11 mouse cellular contexts compared by ENCODE assay signal in the genomic region with DNA sequence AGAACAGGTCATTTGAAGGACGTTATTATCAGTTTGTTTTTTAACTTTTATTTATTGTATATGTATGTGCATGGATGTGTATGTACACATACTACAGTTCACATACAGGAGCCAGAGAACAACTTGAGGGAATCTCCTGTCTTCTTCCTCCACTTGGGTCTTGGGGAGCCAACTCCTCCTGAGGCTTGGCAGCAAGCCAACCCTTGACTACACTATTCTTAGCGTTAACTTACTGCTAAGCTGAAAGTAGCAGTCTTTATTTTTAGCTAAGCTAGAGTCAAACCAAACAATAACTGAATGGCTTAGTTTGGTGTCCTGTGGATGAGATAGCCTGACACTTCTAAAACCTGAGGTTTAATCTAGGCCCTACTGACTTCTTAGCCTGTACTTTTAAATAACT.
A peak's percentile ranks its signal among the peaks of the same experiment; 100 is the strongest.
DNase-seq lines count a peak whose midpoint lies in the region; ATAC-seq and TF ChIP-seq lines count a peak whose summit lies in the region.
"Had no signal": no experiment of that assay in that cellular context is flagged by ENCODE, and none has a peak within 500 bp of the region (broad histone marks: within the 10 kb centered on the region; RNA-seq: fewer than 3 reads in every experiment).

No protein-coding gene starts in this region.

- H3K27me3 ChIP-seq in embryonic facial prominence, embryonic 14.5 days (replicated peaks; ENCODE audit: control insufficient read depth, insufficient read depth, low read length) = no peaks in the 10 kb centered on the region
- no peaks in the 10 kb centered on the region for H3K27me3 ChIP-seq in embryonic facial prominence, embryonic 10.5 days (replicated peaks; ENCODE audit: low read depth, poor library complexity, severe bottlenecking)
- H3K27me3 ChIP-seq in limb, embryonic 14.5 days (ENCODE audit: control insufficient read depth, insufficient read depth, low read length) = no peaks in the 10 kb centered on the region
- no peaks in the 10 kb centered on the region for H3K27me3 ChIP-seq in limb, embryonic 10.5 days (ENCODE audit: low read depth, poor library complexity, severe bottlenecking)
- H3K27me3 ChIP-seq in heart, embryonic 11.5 days (ENCODE audit: control insufficient read depth, insufficient read depth, low read length) = no peaks in the 10 kb centered on the region
- H3K27me3 ChIP-seq: intestine, embryonic 15.5 days had no signal

- H3K4me2 ChIP-seq in embryonic facial prominence, embryonic 14.5 days (ENCODE audit: low read depth, low read length) = no peak overlapping the region
- H3K4me2 ChIP-seq in limb, embryonic 14.5 days (replicated peaks; ENCODE audit: low read depth, low read length, severe bottlenecking) = no peak overlapping the region
- no peak overlapping the region for H3K4me2 ChIP-seq in heart, embryonic 11.5 days
- H3K4me2 ChIP-seq: intestine, embryonic 15.5 days; liver, embryonic 11.5 days had no signal

- no peak for TF ChIP-seq POLR2A in limb, embryonic 14.5 days (IDR thresholded peaks at IDR 0.05; ENCODE audit: borderline replicate concordance, extremely low read depth, insufficient read depth, insufficient read length)

- WGBS in embryonic facial prominence, embryonic 14.5 days = 46% methylated on average over 2 of the region's 2 CpGs
- 81% methylated on average over 2 of the region's 2 CpGs for WGBS in embryonic facial prominence, embryonic 10.5 days
- WGBS in limb, embryonic 14.5 days = 51% methylated on average over 2 of the region's 2 CpGs
- 86% methylated on average over 2 of the region's 2 CpGs for WGBS in limb, embryonic 10.5 days
- 43% methylated on average over 2 of the region's 2 CpGs for WGBS in heart, embryonic 11.5 days (ENCODE audit: insufficient replicate concordance)

- H3K4me3 ChIP-seq in embryonic facial prominence, embryonic 14.5 days (ENCODE audit: low read depth, low read length) = no peak overlapping the region
- no peak overlapping the region for H3K4me3 ChIP-seq in embryonic facial prominence, embryonic 10.5 days
- no peak overlapping the region for H3K4me3 ChIP-seq in limb, embryonic 14.5 days (replicated peaks; ENCODE audit: low read length)
- no peak overlapping the region for H3K4me3 ChIP-seq in limb, embryonic 10.5 days
- no peak overlapping the region for H3K4me3 ChIP-seq in heart, embryonic 11.5 days (ENCODE audit: low read depth, low read length)
- H3K4me3 ChIP-seq: intestine, embryonic 15.5 days had no signal

- no peaks in the 10 kb centered on the region for H3K9me3 ChIP-seq in embryonic facial prominence, embryonic 14.5 days (ENCODE audit: control insufficient read depth, low read length)
- no peaks in the 10 kb centered on the region for H3K9me3 ChIP-seq in embryonic facial prominence, embryonic 10.5 days
- no peaks in the 10 kb centered on the region for H3K9me3 ChIP-seq in limb, embryonic 14.5 days (ENCODE audit: control insufficient read depth, low read length)
- no peaks in the 10 kb centered on the region for H3K9me3 ChIP-seq in limb, embryonic 10.5 days (replicated peaks)
- H3K9me3 ChIP-seq in heart, embryonic 11.5 days (replicated peaks; ENCODE audit: control insufficient read depth, low read length) = no peaks in the 10 kb centered on the region
- H3K9me3 ChIP-seq: intestine, embryonic 15.5 days had no signal

- H3K4me1 ChIP-seq in embryonic facial prominence, embryonic 14.5 days (ENCODE audit: control insufficient read depth, insufficient read depth, low read length) = no peaks in the 10 kb centered on the region
- no peaks in the 10 kb centered on the region for H3K4me1 ChIP-seq in embryonic facial prominence, embryonic 10.5 days
- peaks cover 2% of the 10 kb centered on the region; the same call in 1 of the 2 replicates for H3K4me1 ChIP-seq in limb, embryonic 14.5 days (ENCODE audit: control insufficient read depth, insufficient read depth, low read length)
- no peaks in the 10 kb centered on the region for H3K4me1 ChIP-seq in limb, embryonic 10.5 days
- H3K4me1 ChIP-seq in heart, embryonic 11.5 days (ENCODE audit: control insufficient read depth, insufficient read depth, low read length) = peaks cover 13% of the 10 kb centered on the region
- H3K4me1 ChIP-seq: intestine, embryonic 15.5 days had no signal

- H3K36me3 ChIP-seq in embryonic facial prominence, embryonic 14.5 days (ENCODE audit: control insufficient read depth, insufficient read depth, low read length) = no peaks in the 10 kb centered on the region
- no peaks in the 10 kb centered on the region for H3K36me3 ChIP-seq in embryonic facial prominence, embryonic 10.5 days (replicated peaks)
- no peaks in the 10 kb centered on the region for H3K36me3 ChIP-seq in limb, embryonic 14.5 days (ENCODE audit: control insufficient read depth, insufficient read depth, low read length)
- no peaks in the 10 kb centered on the region for H3K36me3 ChIP-seq in limb, embryonic 10.5 days
- H3K36me3 ChIP-seq in heart, embryonic 11.5 days (ENCODE audit: control insufficient read depth, insufficient read depth, low read length) = no peaks in the 10 kb centered on the region
- H3K36me3 ChIP-seq: intestine, embryonic 15.5 days had no signal

- ATAC-seq in embryonic facial prominence, embryonic 14.5 days (ENCODE audit: low read depth) = no peak
- no peak for ATAC-seq in limb, embryonic 14.5 days (ENCODE audit: low FRiP score, low read depth)
- ATAC-seq in heart, embryonic 11.5 days (replicated peaks; ENCODE audit: insufficient number of reproducible peaks, low FRiP score, low TSS enrichment) = no peak
- ATAC-seq: CD4-positive, CD25-positive, alpha-beta regulatory T cell, adult 4 months; intestine, embryonic 15.5 days had no signal

- H3K27ac ChIP-seq in embryonic facial prominence, embryonic 14.5 days (replicated peaks; ENCODE audit: low read depth, low read length) = no peak overlapping the region
- H3K27ac ChIP-seq in embryonic facial prominence, embryonic 10.5 days (replicated peaks) = no peak overlapping the region
- H3K27ac ChIP-seq in limb, embryonic 14.5 days (replicated peaks; ENCODE audit: low read depth, low read length) = no peak overlapping the region
- H3K27ac ChIP-seq in limb, embryonic 10.5 days = no peak overlapping the region
- H3K27ac ChIP-seq in heart, embryonic 11.5 days (ENCODE audit: low read depth, low read length) = peak overlapping the region; percentile 70
- H3K27ac ChIP-seq: intestine, embryonic 15.5 days had no signal

- no peak overlapping the region for H3K9ac ChIP-seq in embryonic facial prominence, embryonic 14.5 days (ENCODE audit: low read depth, low read length)
- H3K9ac ChIP-seq in limb, embryonic 14.5 days (ENCODE audit: low read depth, low read length, severe bottlenecking) = no peak overlapping the region
- H3K9ac ChIP-seq in heart, embryonic 11.5 days (ENCODE audit: low read depth, low read length) = no peak overlapping the region
- H3K9ac ChIP-seq: intestine, embryonic 15.5 days had no signal

- DNase-seq in embryonic facial prominence, embryonic 14.5 days (ENCODE audit: low spot score) = peak; percentile 78
- DNase-seq in embryonic facial prominence, embryonic 10.5 days (ENCODE audit: low spot score) = no peak
- peak; percentile 57 for DNase-seq in limb, embryonic 14.5 days (ENCODE audit: low spot score)
- DNase-seq in limb, embryonic 10.5 days (ENCODE audit: low spot score) = no peak
- DNase-seq in naive thymus-derived CD4-positive, alpha-beta T cell, adult 2 months (ENCODE audit: low read depth) = peak; percentile 11
- DNase-seq in ovary, postnatal 10 days (ENCODE audit: low spot score) = no peak
- no peak for DNase-seq in ovary, adult 18-20 months (ENCODE audit: low spot score)

Comparison
In these comparisons a context has a peak if more than half of its experiments do, and no peak if none do; other contexts are left out.
1. DNase-seq: peak in embryonic facial prominence, embryonic 14.5 days (single experiment), limb, embryonic 14.5 days (single experiment) and naive thymus-derived CD4-positive, alpha-beta T cell, adult 2 months (single experiment); none in embryonic facial prominence, embryonic 10.5 days (single experiment), limb, embryonic 10.5 days (single experiment), ovary, postnatal 10 days (single experiment) and ovary, adult 18-20 months (single experiment).